Mouse (Mus musculus) spleen, adult 2 months (tissue): Measurements from ENCODE around the gene Gatd1. TPM values are rescaled to one million over a fixed set of nuclear protein-coding genes. Genes with fewer than 3 reads are reported as not detected.

Source experiments
- DNase-seq, 2 experiments: peaks; one replicate each; pipeline versions ENCODE4 v3.0.0 to v3.0.0-alpha.2; 2012 to 2021; ENCODE audit warnings: low spot score in 2 of 2, low read depth in 1 of 2
- H3K27ac ChIP-seq: fragments of 200-500 bp; 2 replicates; pipeline ENCODE4 v1.5.1; 2012; ENCODE audit warnings: low read length, inconsistent platforms; ENCODE audit not compliant: insufficient read depth
- H3K27me3 ChIP-seq: fragments of 200-500 bp; 2 replicates; pipeline ENCODE4 v1.6.1; 2012; ENCODE audit warnings: mild to moderate bottlenecking, moderate library complexity, low read length, inconsistent platforms; ENCODE audit not compliant: control insufficient read depth, insufficient read depth
- H3K36me3 ChIP-seq: fragments of 200-500 bp; 2 replicates; pipeline ENCODE4 v1.6.1; 2012; ENCODE audit warnings: mild to moderate bottlenecking, low read length, inconsistent platforms; ENCODE audit not compliant: control insufficient read depth, insufficient read depth
- H3K4me1 ChIP-seq: fragments of 200-500 bp; 2 replicates; pipeline ENCODE4 v1.6.1; 2011; ENCODE audit warnings: inconsistent platforms; ENCODE audit not compliant: control insufficient read depth, insufficient read depth, insufficient read length
- H3K4me3 ChIP-seq: fragments of 200-500 bp; 2 replicates; pipeline ENCODE4 v1.5.1; 2011; ENCODE audit warnings: mild to moderate bottlenecking, inconsistent platforms; ENCODE audit not compliant: insufficient read depth, insufficient read length; ENCODE audit errors: extremely low read depth
- CTCF ChIP-seq: fragments of 200-500 bp; IDR thresholded peaks from 2 replicates; pipeline ENCODE4 v1.5.1; 2011; ENCODE audit warnings: mild to moderate bottlenecking, inconsistent platforms; ENCODE audit not compliant: insufficient read depth, insufficient read length, insufficient replicate concordance; ENCODE audit errors: extremely low read depth
- POLR2A ChIP-seq: fragments of 200-500 bp; IDR thresholded peaks from 2 replicates; pipeline ENCODE4 v1.6.1; 2011; ENCODE audit warnings: low read depth, low read length, inconsistent platforms
- WGBS: fragments of 180-500 bp; shearing (Covaris S2); methylation state at CpG from one replicate; pipeline ENCODE4 v1.1.7; 2018; 5-methylcytosine and 5-hydroxymethylcytosine counted together
- polyA plus RNA-seq: library from polyadenylated mRNA; depleted of rRNA; stranded (reverse); fragments of >200 nt; gene quantifications from 2 replicates; pipeline ENCODE4 v1.2.3, GENCODE M21; 2012

Gene Gatd1
- polyA plus RNA-seq, 1 experiment = 56.7 TPM

GRCm38 (mm10) chr7:141458661-141459060 lies 44.7 kb upstream of the Gatd1 start:
- DNase-seq = peak in 1 of 2 experiments; percentile 4
- H3K4me3 ChIP-seq = no peak overlapping the region
- peaks cover 5% of the 10 kb centered on the region; the same call in 1 of the 2 replicates for H3K27me3 ChIP-seq
- H3K4me1 ChIP-seq = peaks cover 14% of the 10 kb centered on the region
- peaks cover 22% of the 10 kb centered on the region for H3K36me3 ChIP-seq
- 93% methylated on average over 11 of the region's 11 CpGs for WGBS
- TF ChIP-seq CTCF (no peak), POLR2A (no peak)
- H3K27ac ChIP-seq = no peak overlapping the region

GRCm38 (mm10) chr7:141457986-141458660 lies 44.2 kb upstream of the Gatd1 start:
- Histone ChIP-seq H3K27me3 (peaks cover 5% of the 10 kb centered on the region; the same call in 1 of the 2 replicates), H3K4me3 (no peak overlapping the region)
- DNase-seq = peak in 1 of 2 experiments; percentile 48

GRCm38 (mm10) chr7:141457236-141457635 lies 43.3 kb upstream of the Gatd1 start:
- 93% methylated on average over 14 of the region's 14 CpGs for WGBS
- H3K27ac ChIP-seq = no peak overlapping the region
- no peak overlapping the region for H3K4me3 ChIP-seq
- DNase-seq = peak in 1 of 2 experiments; percentile 2
- H3K27me3 ChIP-seq = peaks cover 5% of the 10 kb centered on the region; the same call in 1 of the 2 replicates
- H3K4me1 ChIP-seq = peaks cover 14% of the 10 kb centered on the region
- TF ChIP-seq POLR2A (no peak), CTCF (no peak)
- H3K36me3 ChIP-seq = peaks cover 22% of the 10 kb centered on the region

More at GRCm38 (mm10) chr7:141457986-141458660, 44.2 kb upstream of the Gatd1 start:
- Histone ChIP-seq H3K36me3 (peaks cover 22% of the 10 kb centered on the region), H3K4me1 (peaks cover 14% of the 10 kb centered on the region), H3K27ac (no peak overlapping the region)
- 84% methylated on average over 15 of the region's 15 CpGs for WGBS
- TF ChIP-seq CTCF = peak; percentile 69
- no peak for TF ChIP-seq POLR2A

- no peak overlapping the region for H3K4me3 ChIP-seq
- peaks cover 2% of the 10 kb centered on the region; the same call in 1 of the 2 replicates for H3K27me3 ChIP-seq
- H3K27ac ChIP-seq = no peak overlapping the region
- peak in 1 of 2 experiments; percentile 2 for DNase-seq
- H3K36me3 ChIP-seq = peaks cover 24% of the 10 kb centered on the region
- 86% methylated on average over 6 of the region's 6 CpGs for WGBS
- peaks cover 11% of the 10 kb centered on the region; the same call in 1 of the 2 replicates for H3K4me1 ChIP-seq
- TF ChIP-seq POLR2A (no peak), CTCF (no peak)
Measured at GRCm38 (mm10) chr7:141456739-141457138, 42.8 kb upstream of the Gatd1 start.

- Histone ChIP-seq H3K27me3 (no peaks in the 10 kb centered on the region), H3K36me3 (peaks cover 29% of the 10 kb centered on the region), H3K4me1 (peaks cover 11% of the 10 kb centered on the region; the same call in 1 of the 2 replicates), H3K27ac (peak overlapping the region; percentile 88), H3K4me3 (peak overlapping the region; percentile 72)
- WGBS = 2% methylated on average over 23 of the region's 23 CpGs
- peak in 1 of 2 experiments; percentile 50 for DNase-seq
- TF ChIP-seq POLR2A (peak; percentile 17; the same call in 1 of the 2 replicates), CTCF (no peak)
Measured at GRCm38 (mm10) chr7:141455610-141456314, 41.8 kb upstream of the Gatd1 start.

GRCm38 (mm10) chr7:141454967-141455551 lies 41.1 kb upstream of the Gatd1 start, which contains the start of gene Pnpla2:
Gene Pnpla2 (plus strand): TSS chr7:141455198.
- under 1% methylated on average over 45 of the region's 45 CpGs for WGBS
- peak; percentile 83 to 95 for DNase-seq
- TF ChIP-seq POLR2A (peak; percentile 95), CTCF (no peak)
- peak within 1 kb of the TSS; percentile 88 for H3K27ac ChIP-seq
- H3K4me3 ChIP-seq = peak within 1 kb of the TSS; percentile 72
- peaks cover 29% of the 10 kb centered on the region for H3K36me3 ChIP-seq
- H3K27me3 ChIP-seq = no peaks in the 10 kb centered on the region
- H3K4me1 ChIP-seq = peaks cover 11% of the 10 kb centered on the region; the same call in 1 of the 2 replicates
